Mouse (Mus musculus): ENCODE results near the gene Cnst.
"Not testable (repeated sequence)": the region's sequence is repeated elsewhere in the genome, so short reads cannot be mapped to it uniquely, and the experiment has no call there.

Gene Cnst

DNA sequence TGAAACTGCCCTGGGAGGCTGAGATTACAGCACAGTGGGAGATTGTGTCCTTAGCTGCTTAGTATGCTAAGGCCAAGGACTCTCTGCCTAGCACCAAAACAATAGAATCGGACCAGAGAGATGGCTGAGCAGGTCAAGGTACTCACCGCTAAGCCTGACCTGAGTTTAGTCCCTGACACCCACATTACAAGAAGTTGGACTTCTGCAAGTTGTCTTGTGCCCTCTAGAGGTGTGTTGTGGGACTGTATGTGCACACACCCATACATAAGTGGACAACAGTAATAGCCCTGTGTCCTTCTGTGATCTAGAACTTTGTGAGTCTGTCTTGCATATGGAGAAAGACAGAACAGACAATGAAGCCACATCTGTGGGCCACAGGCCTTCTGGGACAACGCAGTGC is 88.0 kb downstream of the Cnst start:
- DNase-seq (ENCODE audit: extremely low read depth, insufficient read length, low spot score) = no peak

DNA sequence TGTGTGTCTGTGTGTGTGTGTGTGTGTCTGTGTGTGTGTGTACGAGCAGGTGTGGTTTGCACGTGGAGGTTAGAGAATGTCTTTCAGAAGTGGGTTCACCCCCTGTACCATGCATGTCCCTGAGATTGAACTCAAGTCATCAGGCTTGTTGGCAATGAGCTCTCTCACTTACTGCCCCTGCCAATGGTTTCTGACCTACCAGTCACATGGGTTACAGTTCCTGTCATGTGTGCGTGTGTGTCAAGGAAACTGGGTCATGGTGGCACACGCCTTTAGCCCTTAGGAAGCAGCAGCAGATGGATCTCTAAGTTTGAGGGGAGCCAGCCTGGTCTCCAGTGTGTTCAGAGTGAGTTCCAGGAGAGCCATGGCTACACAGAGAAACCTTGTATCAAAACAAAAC is 96.6 kb downstream of the Cnst start:
- no peak for DNase-seq (ENCODE audit: extremely low read depth, insufficient read length, low spot score)

DNA sequence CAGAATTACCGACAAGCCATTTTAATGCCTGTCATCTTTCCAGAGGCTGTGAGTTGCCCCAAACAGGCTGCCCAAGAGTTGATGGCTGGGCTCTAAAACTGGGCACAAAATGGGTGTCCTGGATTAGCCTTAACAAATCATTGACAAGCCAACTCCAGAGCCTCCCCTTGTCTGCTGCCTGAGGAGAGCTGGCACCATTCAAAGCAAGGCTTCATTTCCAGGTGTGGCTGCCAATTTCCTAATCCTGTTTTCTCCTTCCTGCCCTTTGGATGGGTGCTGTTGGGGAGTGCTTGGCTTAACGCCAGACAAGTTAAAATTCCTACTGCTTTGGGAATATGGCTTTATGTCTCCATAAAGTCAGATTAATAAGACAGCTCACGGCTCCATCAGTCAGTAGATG is 98.0 kb downstream of the Cnst start:
- no peak for DNase-seq (ENCODE audit: extremely low read depth, insufficient read length, low spot score)

DNA sequence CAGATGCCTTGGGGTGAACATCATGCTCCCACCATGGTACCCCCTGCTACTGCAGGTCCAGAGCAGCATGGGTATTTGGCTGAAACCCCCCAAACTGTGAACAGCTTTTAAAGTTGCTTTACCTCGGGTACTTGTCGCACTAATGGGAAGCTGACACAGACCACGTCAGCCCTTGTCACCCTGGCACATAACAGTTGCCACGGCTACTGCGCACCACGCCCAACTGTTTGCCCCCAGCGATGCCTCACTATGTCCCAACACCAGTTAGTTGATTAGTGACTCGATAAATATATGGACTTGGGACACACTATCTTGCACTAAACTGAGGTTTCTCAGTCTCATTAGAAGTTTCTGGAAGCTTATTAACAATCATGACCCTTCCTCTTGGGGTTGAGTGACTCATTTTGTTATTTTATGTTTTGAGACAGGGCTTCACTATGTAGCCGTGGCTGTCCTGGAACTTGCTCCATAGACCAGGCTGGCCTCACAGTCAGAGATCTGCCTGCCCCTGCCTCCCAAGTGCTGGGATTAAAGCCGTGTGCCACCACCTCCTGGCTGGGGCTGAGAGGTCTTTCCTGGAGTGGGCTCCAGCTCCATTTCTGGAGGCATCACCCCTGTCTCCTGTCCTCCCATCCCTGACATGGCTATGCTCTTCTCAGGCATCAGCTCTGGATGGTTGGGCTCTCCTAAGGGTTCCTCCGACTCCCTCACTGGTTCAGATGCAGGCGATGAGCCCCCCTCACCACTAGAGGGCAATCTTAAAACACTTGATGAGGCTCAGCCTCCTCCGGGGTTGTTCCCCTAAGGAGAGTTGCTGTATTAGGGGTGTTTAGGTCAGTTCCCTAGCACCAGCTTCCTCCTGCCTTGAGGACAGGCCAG is 99.2 kb downstream of the Cnst start:
- DNase-seq (ENCODE audit: extremely low read depth, insufficient read length, low spot score) = peak; percentile 58

DNA sequence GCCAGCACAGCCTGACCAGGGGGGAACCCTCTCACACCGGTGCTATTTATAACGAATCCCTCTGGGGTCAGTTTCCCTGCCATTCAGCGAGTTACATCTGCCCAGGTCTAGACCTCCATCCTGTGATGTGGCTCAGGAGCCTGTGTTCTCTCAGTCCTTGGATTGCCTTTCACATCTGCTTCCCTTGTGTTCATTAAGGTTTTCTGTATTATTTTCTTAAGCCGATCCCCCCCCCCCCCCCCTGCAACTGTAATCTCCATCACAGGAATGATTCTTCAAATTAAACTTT is 99.8 kb downstream of the Cnst start:
- no peak for DNase-seq (ENCODE audit: extremely low read depth, insufficient read length, low spot score)

DNA sequence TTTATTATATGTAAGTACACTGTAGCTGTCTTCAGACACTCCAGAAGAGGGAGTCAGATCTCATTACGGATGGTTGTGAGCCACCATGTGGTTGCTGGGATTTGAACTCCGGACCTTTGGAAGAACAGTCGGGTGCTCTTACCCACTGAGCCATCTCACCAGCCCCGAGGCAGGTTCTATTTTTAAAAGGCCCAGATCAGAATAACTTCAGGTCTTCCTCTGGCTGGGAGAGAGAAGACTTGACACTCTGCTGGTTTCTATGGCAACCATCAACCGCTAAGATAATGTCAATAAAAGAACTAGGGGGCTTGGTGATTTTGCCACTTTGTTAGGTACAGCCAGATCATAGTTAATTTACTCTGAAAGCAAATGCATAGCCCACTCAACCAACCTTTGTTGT is 102.5 kb downstream of the Cnst start:
- DNase-seq (ENCODE audit: extremely low read depth, insufficient read length, low spot score) = not testable (repeated sequence)

DNA sequence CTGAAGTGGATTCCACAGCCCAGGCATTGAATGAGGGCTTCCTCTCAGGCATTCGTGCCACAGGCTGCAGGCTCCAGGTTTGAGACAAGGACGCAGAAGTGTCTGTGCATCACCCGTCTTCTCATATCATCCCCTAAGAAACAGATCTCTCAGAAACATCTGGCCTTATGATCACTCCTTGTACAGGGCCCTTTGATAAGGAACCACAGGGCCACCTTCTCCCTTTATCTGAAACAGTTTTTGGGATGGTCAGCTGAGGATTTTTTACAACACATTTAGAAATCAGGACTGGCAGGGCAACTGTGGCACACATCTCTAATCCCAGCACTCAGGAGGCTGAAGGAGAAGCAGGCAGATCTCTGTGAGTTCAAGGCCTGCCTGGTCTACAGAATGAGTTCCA is 103.2 kb downstream of the Cnst start:
- no peak for DNase-seq (ENCODE audit: extremely low read depth, insufficient read length, low spot score)

DNA sequence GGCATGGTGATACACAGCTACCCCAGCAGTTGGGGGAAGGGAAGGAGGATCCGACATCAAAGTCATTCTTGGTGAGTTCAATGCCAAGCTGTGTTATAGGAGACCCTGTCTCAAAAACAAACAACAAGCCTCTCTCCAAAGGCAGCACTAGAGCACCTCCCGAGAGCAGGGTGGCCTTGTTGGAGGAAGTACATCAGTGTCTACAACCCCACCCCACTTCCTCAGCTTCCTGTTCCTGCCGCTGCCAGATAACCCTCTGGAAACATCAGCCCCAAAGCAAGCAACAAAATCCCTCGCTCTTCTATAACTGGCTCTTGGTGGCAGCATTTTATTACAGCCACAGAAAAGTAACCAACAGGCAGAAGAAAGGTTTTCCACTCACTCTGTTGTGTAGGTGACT is 104.1 kb downstream of the Cnst start:
- DNase-seq (ENCODE audit: extremely low read depth, insufficient read length, low spot score) = no peak

DNA sequence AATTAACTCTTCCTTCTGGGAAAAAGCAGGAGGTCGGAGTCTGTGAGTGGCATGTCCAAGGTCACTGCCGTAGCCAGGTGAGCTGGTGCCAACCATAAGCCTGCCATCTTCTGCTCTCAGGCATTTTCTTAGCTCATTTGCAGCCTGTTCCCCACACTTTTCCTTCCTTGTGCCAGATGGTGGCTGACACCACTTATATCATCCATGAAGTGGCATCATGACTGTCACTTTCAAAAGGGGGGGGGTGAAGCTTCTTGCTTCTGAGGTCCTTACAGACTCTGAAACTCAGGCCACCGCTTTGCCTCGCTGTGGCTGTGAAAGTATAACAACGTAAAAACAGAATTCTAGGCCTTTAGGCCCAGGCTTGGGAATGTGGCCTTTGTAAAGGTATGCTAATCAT is 105.1 kb downstream of the Cnst start:
- no peak for DNase-seq (ENCODE audit: extremely low read depth, insufficient read length, low spot score)

DNA sequence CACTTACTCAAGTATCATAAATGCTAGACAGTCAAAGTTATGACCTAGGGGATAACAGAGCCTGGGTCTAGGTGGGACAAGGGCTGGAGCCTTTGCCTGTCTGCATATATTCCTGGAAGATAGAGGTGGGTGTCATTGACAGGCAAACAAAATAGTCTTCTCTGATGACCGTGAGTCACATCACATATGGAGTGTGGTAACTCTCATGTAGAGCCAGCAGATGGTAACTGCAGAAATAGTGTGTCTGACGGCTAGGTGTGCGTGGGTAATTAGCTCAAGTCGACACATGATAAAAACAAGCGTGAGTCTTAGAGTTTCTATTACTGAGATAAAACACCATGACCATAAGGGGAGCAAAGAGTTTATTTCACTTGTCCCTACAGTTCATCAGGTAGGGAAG is 116.9 kb downstream of the Cnst start:
- no peak for DNase-seq (ENCODE audit: extremely low read depth, insufficient read length, low spot score)

DNA sequence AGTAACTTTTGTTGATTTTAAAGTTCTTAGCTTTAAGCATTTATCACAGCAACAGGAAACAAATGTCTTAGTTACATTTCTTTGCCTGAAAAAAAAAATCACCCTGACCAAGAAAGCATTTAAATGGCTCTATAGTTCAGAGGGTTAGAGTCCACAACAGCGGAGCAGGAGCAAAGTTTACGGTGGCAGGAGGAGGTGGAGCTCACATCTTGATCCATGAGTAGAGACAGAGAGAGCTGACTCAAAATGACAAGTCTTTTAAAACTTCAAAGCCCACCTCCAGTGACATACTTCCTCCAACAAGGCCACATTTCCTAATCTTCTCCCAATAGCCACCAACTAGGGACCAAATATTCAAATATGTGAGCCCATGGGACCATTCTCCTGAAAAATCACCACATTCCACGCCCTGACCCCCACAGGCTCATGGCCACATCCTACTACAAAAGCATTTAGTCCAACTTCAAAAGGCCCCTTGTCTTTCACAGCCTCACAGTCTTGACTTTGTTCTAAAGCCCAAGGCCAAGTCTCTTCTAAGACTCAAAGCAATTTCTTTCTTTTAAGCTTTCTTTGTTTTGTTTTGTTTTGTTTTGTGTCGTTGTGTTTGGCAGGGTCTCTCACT is 118.2 kb downstream of the Cnst start:
- DNase-seq (ENCODE audit: extremely low read depth, insufficient read length, low spot score) = no peak

DNA sequence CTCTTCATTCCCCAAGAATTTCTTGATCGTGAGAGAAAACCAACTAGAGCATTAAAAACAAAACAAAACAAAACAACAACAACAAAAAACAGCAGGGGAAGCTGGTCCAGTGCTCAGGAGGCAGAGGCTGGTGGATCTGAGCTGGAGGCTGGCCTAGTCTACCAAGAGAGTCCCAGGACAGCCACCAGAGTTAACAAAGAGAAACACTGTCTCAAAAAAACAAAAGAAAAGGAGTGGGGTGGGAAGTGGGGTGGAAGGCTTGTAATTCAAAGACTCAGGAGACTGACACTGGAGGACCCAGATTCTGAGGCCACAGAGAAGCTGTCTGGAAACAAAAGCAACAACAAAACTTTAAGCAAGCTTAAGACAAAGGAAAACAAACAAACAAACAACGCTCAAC is 120.8 kb downstream of the Cnst start:
- DNase-seq (ENCODE audit: extremely low read depth, insufficient read length, low spot score) = no peak

DNA sequence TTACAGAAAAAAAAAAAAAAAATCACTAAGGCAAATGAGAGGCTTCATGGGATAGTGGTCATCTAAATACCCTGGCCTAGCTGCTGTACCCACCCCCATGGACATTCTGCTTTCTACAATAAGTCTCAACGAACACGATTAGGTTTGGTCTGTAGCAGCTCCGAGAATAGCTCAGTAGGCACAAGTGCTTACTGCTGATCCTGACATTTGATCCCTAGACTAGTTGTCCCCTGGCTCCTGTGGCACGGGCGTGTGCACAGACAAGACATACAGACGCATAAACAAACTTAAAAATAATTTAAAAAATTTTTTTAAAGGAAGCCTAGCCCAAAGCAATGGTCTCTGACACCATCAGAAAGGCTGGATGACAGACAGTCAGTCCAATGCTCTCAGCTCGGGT is 121.3 kb downstream of the Cnst start:
- DNase-seq (ENCODE audit: extremely low read depth, insufficient read length, low spot score) = no peak

DNA sequence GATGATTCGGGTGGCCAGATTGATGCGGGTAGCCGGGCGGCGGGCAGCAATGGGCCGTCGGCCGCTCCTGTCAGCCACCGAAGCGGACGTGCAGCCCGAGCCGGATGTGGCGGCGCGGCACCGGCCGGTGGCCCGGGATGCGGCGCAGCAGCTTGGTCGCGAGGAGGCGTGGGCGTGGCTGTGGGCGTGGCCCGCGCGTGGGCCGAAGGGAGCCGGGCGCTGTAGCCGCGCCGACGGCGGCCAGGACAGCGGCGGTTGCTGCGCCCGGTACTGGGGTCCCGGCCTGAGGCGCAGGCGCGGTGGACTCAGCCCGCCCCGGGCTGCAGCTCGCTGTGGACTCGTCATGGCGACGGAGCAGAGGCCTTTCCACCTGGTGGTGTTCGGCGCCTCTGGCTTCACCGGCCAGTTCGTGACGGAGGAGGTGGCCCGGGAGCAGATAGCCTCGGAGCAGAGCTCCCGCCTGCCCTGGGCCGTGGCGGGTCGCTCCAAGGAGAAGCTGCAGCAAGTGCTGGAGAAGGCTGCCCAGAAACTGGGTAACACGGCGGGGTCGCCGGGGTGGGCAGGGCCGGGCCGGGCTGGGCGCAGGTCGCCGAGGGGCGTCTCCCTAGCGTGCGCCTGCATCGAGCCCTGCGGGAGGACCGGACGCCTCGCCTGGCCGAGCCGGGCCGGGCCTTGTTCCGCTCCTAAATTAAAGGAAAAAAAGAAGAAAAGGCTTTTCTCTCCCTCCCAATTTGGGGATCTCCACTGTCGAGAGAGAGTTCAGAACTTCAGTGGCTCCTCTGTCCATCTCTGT is 122.0 kb downstream of the Cnst start, which contains the start of gene Sccpdh:
Sccpdh (plus strand) TSS at position 198 of the 793 bp plus-strand sequence.
- peak; percentile 92 for DNase-seq (ENCODE audit: extremely low read depth, insufficient read length, low spot score)

DNA sequence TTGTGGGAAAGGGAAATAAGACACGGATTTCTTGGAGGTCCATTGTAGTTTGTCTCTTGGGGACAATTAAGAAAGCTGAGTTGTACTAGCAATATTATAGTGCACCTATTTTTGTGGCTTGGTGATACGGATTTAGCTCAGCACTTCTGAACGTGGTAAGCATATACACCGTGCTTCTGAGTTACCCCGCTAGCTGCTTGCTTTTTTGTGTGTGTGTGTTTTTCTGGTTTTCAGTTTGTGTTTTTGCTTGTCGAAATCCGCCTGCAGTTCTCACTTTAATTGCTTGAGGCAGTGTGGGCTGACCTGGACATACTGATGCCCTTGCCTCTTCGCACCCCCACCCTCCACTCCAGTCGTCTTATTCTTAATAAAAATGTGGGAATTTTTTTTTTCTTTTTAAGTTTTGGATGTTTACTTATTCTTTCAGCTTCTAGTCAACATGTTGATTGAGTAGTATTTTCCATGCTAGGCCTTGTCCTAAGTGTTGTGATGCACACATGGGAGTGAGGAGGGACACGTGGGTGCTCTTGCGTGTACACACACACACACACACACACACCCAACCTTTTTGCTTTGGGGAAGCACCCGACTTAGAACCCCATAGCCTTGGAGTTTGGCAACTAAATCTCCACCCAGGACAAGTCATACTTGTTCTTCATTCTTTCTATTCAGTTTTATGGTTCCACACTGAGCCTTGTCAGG is 122.8 kb downstream of the Cnst start:
- DNase-seq (ENCODE audit: extremely low read depth, insufficient read length, low spot score) = peak; percentile 38

DNA sequence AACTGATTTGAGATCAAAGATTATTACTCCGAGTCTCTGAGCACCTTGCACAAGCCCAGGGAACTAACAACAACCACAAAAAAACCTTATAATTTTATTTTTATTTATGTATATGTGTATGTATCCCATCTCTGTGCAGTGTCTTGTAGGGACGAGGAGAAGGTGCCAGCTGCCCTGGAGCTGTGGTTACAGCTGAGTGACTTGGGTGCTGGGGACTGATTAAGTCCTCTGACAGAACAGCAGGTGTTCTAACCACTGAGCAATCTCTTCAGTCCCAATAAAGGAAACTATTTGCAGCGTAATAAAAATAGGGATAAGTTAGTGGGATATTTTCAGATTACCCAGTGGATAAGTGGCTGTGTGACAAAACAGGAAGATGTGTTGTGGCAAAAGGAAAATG is 128.2 kb downstream of the Cnst start:
- DNase-seq (ENCODE audit: extremely low read depth, insufficient read length, low spot score) = no peak

DNA sequence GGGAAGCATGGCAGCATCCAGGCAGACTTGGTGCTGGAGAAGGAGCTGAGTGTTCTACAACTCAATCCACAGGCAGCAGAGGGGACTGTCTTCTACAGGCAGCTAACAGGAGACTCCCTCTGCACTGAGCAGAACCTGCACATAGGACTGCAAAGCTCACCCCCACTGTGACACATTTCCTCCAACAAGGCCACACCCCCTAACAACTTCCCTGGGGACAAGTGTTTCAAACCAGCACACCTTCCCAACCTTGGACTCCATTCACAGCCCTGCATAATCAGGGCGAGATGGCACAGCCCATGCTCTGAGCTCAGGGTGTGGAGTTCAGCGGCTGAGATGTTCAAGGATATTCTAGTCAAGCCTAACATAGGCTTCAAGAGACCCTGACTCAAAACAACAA is 130.9 kb downstream of the Cnst start:
- DNase-seq (ENCODE audit: extremely low read depth, insufficient read length, low spot score) = no peak
